Comparison of ENCODE assay signal across 10 mouse cellular contexts in genomic region chr4:127278451-127279001, GRCm38 (mm10). TPM values are rescaled to one million over a fixed set of nuclear protein-coding genes. Genes with fewer than 3 reads are reported as not detected.
DNase-seq lines count a peak whose midpoint lies in the region; ATAC-seq lines count a peak whose summit lies in the region.
"Had no signal": no experiment of that assay in that cellular context is flagged by ENCODE, and none has a peak within 500 bp of the region (broad histone marks: within the 10 kb centered on the region; RNA-seq: fewer than 3 reads in every experiment).

No protein-coding gene starts in this region.

- no peak overlapping the region for H3K9ac ChIP-seq in intestine, embryonic 15.5 days
- H3K9ac ChIP-seq in intestine, embryonic 16.5 days (ENCODE audit: low read depth, low read length) = no peak overlapping the region
- no peak overlapping the region; the same call in 1 of the 2 replicates for H3K9ac ChIP-seq in lung, embryonic 16.5 days (ENCODE audit: low read length)

- H3K36me3 ChIP-seq in intestine, embryonic 15.5 days = no peaks in the 10 kb centered on the region
- H3K36me3 ChIP-seq in intestine, embryonic 16.5 days (ENCODE audit: control insufficient read depth, insufficient read depth, low read length) = no peaks in the 10 kb centered on the region
- no peaks in the 10 kb centered on the region for H3K36me3 ChIP-seq in lung, embryonic 16.5 days (ENCODE audit: control insufficient read depth, insufficient read depth, low read length)

- no peak overlapping the region for H3K4me3 ChIP-seq in intestine, embryonic 15.5 days (replicated peaks)
- no peak overlapping the region for H3K4me3 ChIP-seq in intestine, embryonic 16.5 days (ENCODE audit: low read length)
- no peak overlapping the region for H3K4me3 ChIP-seq in lung, embryonic 16.5 days (ENCODE audit: low read length)
- H3K4me3 ChIP-seq: megakaryocyte, embryonic 14.5 days had no signal

- H3K4me2 ChIP-seq in intestine, embryonic 15.5 days (replicated peaks) = no peak overlapping the region
- no peak overlapping the region for H3K4me2 ChIP-seq in intestine, embryonic 16.5 days (ENCODE audit: low read depth, low read length)
- H3K4me2 ChIP-seq in lung, embryonic 16.5 days (ENCODE audit: low read depth, low read length) = no peak overlapping the region

- peak; percentile 29 for DNase-seq in gastrocnemius, postnatal 10 days
- DNase-seq in kidney, adult 18-20 months = peak; percentile 45
- DNase-seq in layer of hippocampus, adult 8-10 months (ENCODE audit: low spot score in 2 of 2) = no peak
- DNase-seq in layer of hippocampus, postnatal 14 days (ENCODE audit: low spot score in 2 of 2) = no peak
- DNase-seq in frontal cortex, adult 2 months (ENCODE audit: extremely low spot score in 1 of 2, low spot score in 1 of 2) = no peak

- no peaks in the 10 kb centered on the region for H3K9me3 ChIP-seq in intestine, embryonic 15.5 days
- no peaks in the 10 kb centered on the region for H3K9me3 ChIP-seq in intestine, embryonic 16.5 days (ENCODE audit: control insufficient read depth, low read length)
- no peaks in the 10 kb centered on the region for H3K9me3 ChIP-seq in lung, embryonic 16.5 days (ENCODE audit: control insufficient read depth, low read length)
- H3K9me3 ChIP-seq: megakaryocyte, embryonic 14.5 days had no signal

- no peaks in the 10 kb centered on the region for H3K4me1 ChIP-seq in intestine, embryonic 15.5 days (replicated peaks)
- H3K4me1 ChIP-seq in intestine, embryonic 16.5 days (ENCODE audit: control insufficient read depth, insufficient read depth, low read length) = no peaks in the 10 kb centered on the region
- H3K4me1 ChIP-seq in lung, embryonic 16.5 days (replicated peaks; ENCODE audit: control insufficient read depth, insufficient read depth, low read length) = no peaks in the 10 kb centered on the region

- no peaks in the 10 kb centered on the region for H3K27me3 ChIP-seq in intestine, embryonic 15.5 days (replicated peaks)
- no peaks in the 10 kb centered on the region for H3K27me3 ChIP-seq in intestine, embryonic 16.5 days (replicated peaks; ENCODE audit: control insufficient read depth, insufficient read depth, low read length)
- no peaks in the 10 kb centered on the region for H3K27me3 ChIP-seq in lung, embryonic 16.5 days (ENCODE audit: control insufficient read depth, insufficient read depth, low read depth, low read length)

- H3K27ac ChIP-seq in intestine, embryonic 15.5 days = no peak overlapping the region
- no peak overlapping the region for H3K27ac ChIP-seq in intestine, embryonic 16.5 days (ENCODE audit: low read length)
- H3K27ac ChIP-seq in lung, embryonic 16.5 days (ENCODE audit: low read length) = peak overlapping the region; percentile 58

- 48% methylated on average over 9 of the region's 9 CpGs for WGBS in intestine, embryonic 15.5 days
- 45% methylated on average over 9 of the region's 9 CpGs for WGBS in intestine, embryonic 16.5 days
- WGBS in lung, embryonic 16.5 days = 38% methylated on average over 9 of the region's 9 CpGs

- 0 out of 2 replicates have a peak, but pooled peaks have one; percentile 20 for ATAC-seq in intestine, embryonic 15.5 days
- ATAC-seq in intestine, embryonic 16.5 days = no peak
- ATAC-seq in lung, embryonic 16.5 days (ENCODE audit: low read depth) = peak; percentile 77
- ATAC-seq: activated CD4-positive, CD25-positive, alpha-beta regulatory T cell, adult 4 months had no signal

RNA-seq across cellular contexts. Expression of gene Smim12, which starts 34.9 kb away (rescaled TPM):
- polyA plus RNA-seq in intestine, embryonic 15.5 days (2015; fragmentation: Nextera tagmentation; extraction: Ambion mirVana) = 56.3 and 57.1 TPM in 2 replicates
- 56.1 and 63.3 TPM in 2 replicates for polyA plus RNA-seq in intestine, embryonic 16.5 days (2015; fragmentation: Nextera tagmentation; extraction: Ambion mirVana)
- 10 to 100 TPM; 29.1 to 32.7 TPM for total RNA-seq in gastrocnemius, postnatal 10 days (2021)
- polyA plus RNA-seq in lung, embryonic 16.5 days (2015; fragmentation: Nextera tagmentation; extraction: Ambion mirVana) = 58.1 and 64.5 TPM in 2 replicates
- 10 to 100 TPM; 53.6 to 54.6 (median 54.1) TPM for total RNA-seq in layer of hippocampus, adult 8-10 months (2022)
- total RNA-seq in layer of hippocampus, postnatal 14 days (2021) = 10 to 100 TPM; 43.2 to 45.5 TPM
- polyA plus RNA-seq in frontal cortex, adult 2 months (2012; rRNA removed) = 75.6 and 76.0 TPM in 2 replicates

RNA-seq across cellular contexts. Expression of gene Gja4, which starts 35.3 kb away (rescaled TPM):
- polyA plus RNA-seq in intestine, embryonic 15.5 days (2015; fragmentation: Nextera tagmentation; extraction: Ambion mirVana) = 20.0 and 21.0 TPM in 2 replicates
- polyA plus RNA-seq in intestine, embryonic 16.5 days (2015; fragmentation: Nextera tagmentation; extraction: Ambion mirVana) = 17.2 and 17.9 TPM in 2 replicates
- 10 to 100 TPM; 12.7 to 16.1 TPM for total RNA-seq in gastrocnemius, postnatal 10 days (2021)
- 41.2 and 43.5 TPM in 2 replicates for polyA plus RNA-seq in lung, embryonic 16.5 days (2015; fragmentation: Nextera tagmentation; extraction: Ambion mirVana)
- 1 to 10 TPM; 1.6 to 4.4 (median 3.2) TPM for total RNA-seq in layer of hippocampus, adult 8-10 months (2022)
- 1 to 10 TPM; 7.7 to 8.6 TPM for total RNA-seq in layer of hippocampus, postnatal 14 days (2021)
- 7.5 and 8.3 TPM in 2 replicates for polyA plus RNA-seq in frontal cortex, adult 2 months (2012; rRNA removed)
- polyA plus RNA-seq: activated CD4-positive, CD25-positive, alpha-beta regulatory T cell, adult 4 months had no signal

RNA-seq across cellular contexts. Expression of gene Gjb3, which starts 52.1 kb away (rescaled TPM):
- polyA plus RNA-seq in intestine, embryonic 15.5 days (2015; fragmentation: Nextera tagmentation; extraction: Ambion mirVana) = 4.1 and 4.2 TPM in 2 replicates
- polyA plus RNA-seq in intestine, embryonic 16.5 days (2015; fragmentation: Nextera tagmentation; extraction: Ambion mirVana) = 3.9 and 5.6 TPM in 2 replicates
- not detected for total RNA-seq in gastrocnemius, postnatal 10 days (2021)
- polyA plus RNA-seq in lung, embryonic 16.5 days (2015; fragmentation: Nextera tagmentation; extraction: Ambion mirVana) = 2.0 and 2.2 TPM in 2 replicates
- total RNA-seq in layer of hippocampus, adult 8-10 months (2022) = under 1 TPM in 3 of 4 experiments, not detected in 1; 0.27 to 0.39 (median 0.39) TPM
- total RNA-seq in layer of hippocampus, postnatal 14 days (2021) = 1 to 10 TPM in 1 of 2 experiments, under 1 TPM in 1; 0.35 to 1.0 TPM
- 0.26 and 0.50 TPM in 2 replicates for polyA plus RNA-seq in frontal cortex, adult 2 months (2012; rRNA removed)
- polyA plus RNA-seq: activated CD4-positive, CD25-positive, alpha-beta regulatory T cell, adult 4 months had no signal

Comparison
In these comparisons a context has a peak if more than half of its experiments do, and no peak if none do; other contexts are left out.
1. DNase-seq: peak in gastrocnemius, postnatal 10 days (single experiment) and kidney, adult 18-20 months (single experiment); none in layer of hippocampus, adult 8-10 months (0 of 2), layer of hippocampus, postnatal 14 days (0 of 2) and frontal cortex, adult 2 months (0 of 2).